Mouse (Mus musculus): Measurements from ENCODE around the gene Tmem269. TPM values are rescaled to one million over a fixed set of nuclear protein-coding genes. Genes with fewer than 3 reads are reported as not detected.

The Tmem269 gene
- polyA plus RNA-seq, 1 experiment from 2014 or later = not detected

DNA sequence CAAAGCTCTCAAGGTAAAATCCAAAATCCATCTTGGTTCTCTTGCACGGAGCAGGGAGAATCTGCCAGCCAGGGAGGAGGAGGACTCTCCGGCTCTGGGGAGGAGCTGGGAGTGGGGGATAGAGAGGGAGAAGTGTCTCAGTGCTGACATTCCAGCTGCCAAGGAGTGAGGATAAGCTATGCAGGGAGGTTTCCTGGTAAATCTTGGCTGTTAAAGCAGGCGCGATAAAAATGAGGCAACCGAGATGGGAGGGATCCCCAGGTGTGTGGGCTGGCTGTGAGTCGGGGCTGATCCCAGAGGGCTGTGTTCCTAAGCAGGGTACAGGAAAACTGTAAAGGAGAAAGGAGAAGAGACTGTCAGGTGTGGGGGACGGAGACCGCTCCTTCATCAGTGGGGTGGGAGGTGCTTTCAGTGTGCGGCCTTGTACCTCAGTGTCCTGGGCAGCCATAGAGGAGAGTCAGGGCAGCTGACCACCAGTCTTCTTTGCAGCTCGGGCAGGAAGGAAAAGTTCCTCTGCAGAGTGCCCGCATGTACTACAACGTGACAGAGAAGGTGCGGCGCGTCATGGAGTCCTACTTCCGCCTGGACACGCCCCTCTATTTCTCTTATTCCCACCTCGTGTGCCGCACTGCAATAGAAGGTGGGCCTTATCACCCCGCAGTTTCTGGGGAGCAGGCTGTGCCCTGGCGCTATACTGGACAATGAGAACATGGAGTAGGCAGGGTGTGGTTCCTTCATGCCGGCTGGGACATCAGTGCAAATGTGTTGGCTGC is 26.6 kb upstream of the Tmem269 start:
- no peak for DNase-seq (ENCODE audit: low spot score)
- Histone ChIP-seq H3K9me3 (replicated peaks; ENCODE audit: control insufficient read depth, low read length) (no peaks in the 10 kb centered on the region), H3K4me1 (ENCODE audit: control insufficient read depth, insufficient read depth, low read length) (no peaks in the 10 kb centered on the region), H3K4me3 (ENCODE audit: low read depth, low read length) (no peak overlapping the region), H3K36me3 (replicated peaks; ENCODE audit: control insufficient read depth, insufficient read depth, low read depth, low read length) (no peaks in the 10 kb centered on the region; the same call in none of the 2 replicates), H3K9ac (replicated peaks; ENCODE audit: low read length) (no peak overlapping the region), H3K4me2 (ENCODE audit: low read depth, low read length) (no peak overlapping the region), H3K27ac (replicated peaks; ENCODE audit: low read depth, low read length) (no peak overlapping the region), H3K27me3 (ENCODE audit: control insufficient read depth, insufficient read depth, low read length) (no peaks in the 10 kb centered on the region)
- 80% methylated on average over 22 of the region's 22 CpGs for WGBS
- no peak for ATAC-seq (replicated peaks; ENCODE audit: insufficient number of reproducible peaks, low FRiP score, low TSS enrichment, low read depth)

- Histone ChIP-seq H3K9me3 (replicated peaks; ENCODE audit: control insufficient read depth, low read length) (no peaks in the 10 kb centered on the region), H3K36me3 (replicated peaks; ENCODE audit: control insufficient read depth, insufficient read depth, low read depth, low read length) (no peaks in the 10 kb centered on the region; the same call in none of the 2 replicates), H3K27me3 (ENCODE audit: control insufficient read depth, insufficient read depth, low read length) (no peaks in the 10 kb centered on the region), H3K4me1 (ENCODE audit: control insufficient read depth, insufficient read depth, low read length) (no peaks in the 10 kb centered on the region), H3K9ac (replicated peaks; ENCODE audit: low read length) (no peak overlapping the region), H3K4me2 (ENCODE audit: low read depth, low read length) (no peak overlapping the region), H3K4me3 (ENCODE audit: low read depth, low read length) (no peak overlapping the region), H3K27ac (replicated peaks; ENCODE audit: low read depth, low read length) (no peak overlapping the region)
- 90% methylated on average over 12 of the region's 12 CpGs for WGBS
- ATAC-seq (replicated peaks; ENCODE audit: insufficient number of reproducible peaks, low FRiP score, low TSS enrichment, low read depth) (no peak), DNase-seq (ENCODE audit: low spot score) (no peak)
These were observed 24.6 kb upstream of the Tmem269 start for GRCm38 (mm10) chr4:119242571-119242970.

- Histone ChIP-seq H3K4me2 (ENCODE audit: low read depth, low read length) (no peak overlapping the region), H3K9me3 (replicated peaks; ENCODE audit: control insufficient read depth, low read length) (no peaks in the 10 kb centered on the region), H3K4me3 (ENCODE audit: low read depth, low read length) (no peak overlapping the region), H3K27ac (replicated peaks; ENCODE audit: low read depth, low read length) (no peak overlapping the region), H3K9ac (replicated peaks; ENCODE audit: low read length) (no peak overlapping the region), H3K27me3 (ENCODE audit: control insufficient read depth, insufficient read depth, low read length) (no peaks in the 10 kb centered on the region), H3K4me1 (ENCODE audit: control insufficient read depth, insufficient read depth, low read length) (no peaks in the 10 kb centered on the region), H3K36me3 (replicated peaks; ENCODE audit: control insufficient read depth, insufficient read depth, low read depth, low read length) (no peaks in the 10 kb centered on the region; the same call in none of the 2 replicates)
- no peak for DNase-seq (ENCODE audit: low spot score)
- no peak for ATAC-seq (replicated peaks; ENCODE audit: insufficient number of reproducible peaks, low FRiP score, low TSS enrichment, low read depth)
- 83% methylated on average over 14 of the region's 14 CpGs for WGBS
These were observed 23.6 kb upstream of the Tmem269 start for GRCm38 (mm10) chr4:119241664-119242063.

DNA sequence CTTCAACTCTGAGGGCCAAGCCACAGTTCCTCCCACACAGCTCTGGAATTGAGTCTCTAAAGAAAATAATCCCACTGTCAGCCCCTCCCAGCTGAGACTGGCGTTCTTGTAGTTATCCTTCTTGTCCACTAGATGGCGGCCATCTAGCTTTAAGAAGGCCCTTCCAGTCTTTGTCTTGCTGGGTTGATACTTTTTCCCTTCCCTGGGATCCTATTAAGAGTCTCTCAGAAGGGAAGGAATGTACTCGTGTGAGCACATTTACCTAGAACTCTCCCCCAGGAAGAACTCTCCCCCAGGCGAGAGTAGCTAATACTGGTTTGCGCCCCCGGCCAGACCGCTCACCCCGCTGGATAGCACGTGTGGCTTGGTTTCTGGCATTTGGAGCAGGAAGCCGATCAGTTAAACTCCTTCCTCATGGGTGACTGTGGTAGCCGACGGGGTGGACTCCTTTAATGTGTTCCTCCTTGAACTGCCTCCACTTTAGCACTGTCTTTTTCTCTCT is 21.2 kb upstream of the Tmem269 start:
- H3K36me3 ChIP-seq (replicated peaks; ENCODE audit: control insufficient read depth, insufficient read depth, low read depth, low read length) = no peaks in the 10 kb centered on the region; the same call in none of the 2 replicates
- no peaks in the 10 kb centered on the region for H3K4me1 ChIP-seq (ENCODE audit: control insufficient read depth, insufficient read depth, low read length)
- 0 out of 2 replicates have a peak, but pooled peaks have one; percentile 25 for ATAC-seq (replicated peaks; ENCODE audit: insufficient number of reproducible peaks, low FRiP score, low TSS enrichment, low read depth)
- H3K4me3 ChIP-seq (ENCODE audit: low read depth, low read length) = no peak overlapping the region
- 41% methylated on average over 12 of the region's 12 CpGs for WGBS
- H3K27ac ChIP-seq (replicated peaks; ENCODE audit: low read depth, low read length) = no peak overlapping the region
- peak; percentile 89 for DNase-seq (ENCODE audit: low spot score)
- no peaks in the 10 kb centered on the region for H3K9me3 ChIP-seq (replicated peaks; ENCODE audit: control insufficient read depth, low read length)
- H3K4me2 ChIP-seq (ENCODE audit: low read depth, low read length) = no peak overlapping the region
- H3K27me3 ChIP-seq (ENCODE audit: control insufficient read depth, insufficient read depth, low read length) = no peaks in the 10 kb centered on the region
- H3K9ac ChIP-seq (replicated peaks; ENCODE audit: low read length) = peak overlapping the region; percentile 30

DNA sequence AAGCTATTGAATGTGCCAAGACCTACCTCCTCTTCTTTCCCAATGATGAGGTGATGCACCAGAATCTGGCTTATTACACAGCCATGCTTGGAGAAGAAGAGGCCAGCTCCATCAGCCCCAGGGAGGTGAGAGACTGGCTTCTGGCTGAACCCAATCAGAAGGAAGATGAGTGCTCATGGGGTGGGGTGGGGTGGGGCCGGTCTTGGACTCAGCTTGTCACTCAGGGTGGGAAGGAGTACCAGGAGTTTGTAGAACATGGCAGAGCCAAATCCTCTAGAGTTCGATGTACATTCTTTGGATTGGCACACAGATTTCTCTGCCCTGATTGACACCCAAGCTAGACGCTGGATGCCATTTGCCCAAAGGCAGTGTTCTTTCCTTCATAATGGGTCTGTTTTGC is 20.6 kb upstream of the Tmem269 start:
- Histone ChIP-seq H3K36me3 (replicated peaks; ENCODE audit: control insufficient read depth, insufficient read depth, low read depth, low read length) (no peaks in the 10 kb centered on the region; the same call in none of the 2 replicates), H3K4me3 (ENCODE audit: low read depth, low read length) (no peak overlapping the region), H3K27ac (replicated peaks; ENCODE audit: low read depth, low read length) (no peak overlapping the region), H3K4me1 (ENCODE audit: control insufficient read depth, insufficient read depth, low read length) (no peaks in the 10 kb centered on the region), H3K9ac (replicated peaks; ENCODE audit: low read length) (no peak overlapping the region), H3K27me3 (ENCODE audit: control insufficient read depth, insufficient read depth, low read length) (no peaks in the 10 kb centered on the region), H3K4me2 (ENCODE audit: low read depth, low read length) (no peak overlapping the region), H3K9me3 (replicated peaks; ENCODE audit: control insufficient read depth, low read length) (no peaks in the 10 kb centered on the region)
- no peak; the same call in 1 of the 2 replicates for ATAC-seq (replicated peaks; ENCODE audit: insufficient number of reproducible peaks, low FRiP score, low TSS enrichment, low read depth)
- DNase-seq (ENCODE audit: low spot score) = no peak
- WGBS = 67% methylated on average over 3 of the region's 3 CpGs

DNA sequence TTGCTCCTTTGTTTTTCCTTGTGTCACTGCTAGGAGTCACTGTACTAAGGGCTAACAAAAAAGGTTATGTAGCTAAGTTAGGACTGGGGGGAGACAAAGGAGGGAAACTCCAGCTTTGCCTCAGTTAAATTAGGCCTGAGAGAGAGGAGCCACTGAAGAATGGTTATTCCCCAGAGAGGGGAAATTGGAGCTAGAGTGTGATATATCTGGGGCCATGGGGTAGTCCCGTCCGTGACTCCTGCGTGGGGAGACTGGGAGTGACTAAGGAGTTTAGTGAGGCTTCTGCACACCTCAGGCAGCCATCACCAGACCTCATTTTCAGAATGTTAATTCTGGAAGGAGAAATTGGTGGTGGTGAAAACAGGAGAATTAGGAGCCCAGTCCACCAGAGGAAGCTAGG is 16.3 kb upstream of the Tmem269 start:
- H3K27ac ChIP-seq (replicated peaks; ENCODE audit: low read depth, low read length) = no peak overlapping the region
- H3K36me3 ChIP-seq (replicated peaks; ENCODE audit: control insufficient read depth, insufficient read depth, low read depth, low read length) = no peaks in the 10 kb centered on the region
- no peak for ATAC-seq (replicated peaks; ENCODE audit: insufficient number of reproducible peaks, low FRiP score, low TSS enrichment, low read depth)
- H3K4me3 ChIP-seq (ENCODE audit: low read depth, low read length) = no peak overlapping the region; the same call in 1 of the 2 replicates
- no peak overlapping the region for H3K4me2 ChIP-seq (ENCODE audit: low read depth, low read length)
- DNase-seq (ENCODE audit: low spot score) = no peak
- H3K4me1 ChIP-seq (ENCODE audit: control insufficient read depth, insufficient read depth, low read length) = no peaks in the 10 kb centered on the region
- H3K27me3 ChIP-seq (ENCODE audit: control insufficient read depth, insufficient read depth, low read length) = no peaks in the 10 kb centered on the region
- no peak overlapping the region for H3K9ac ChIP-seq (replicated peaks; ENCODE audit: low read length)
- H3K9me3 ChIP-seq (replicated peaks; ENCODE audit: control insufficient read depth, low read length) = no peaks in the 10 kb centered on the region
- 63% methylated on average over 3 of the region's 3 CpGs for WGBS

DNA sequence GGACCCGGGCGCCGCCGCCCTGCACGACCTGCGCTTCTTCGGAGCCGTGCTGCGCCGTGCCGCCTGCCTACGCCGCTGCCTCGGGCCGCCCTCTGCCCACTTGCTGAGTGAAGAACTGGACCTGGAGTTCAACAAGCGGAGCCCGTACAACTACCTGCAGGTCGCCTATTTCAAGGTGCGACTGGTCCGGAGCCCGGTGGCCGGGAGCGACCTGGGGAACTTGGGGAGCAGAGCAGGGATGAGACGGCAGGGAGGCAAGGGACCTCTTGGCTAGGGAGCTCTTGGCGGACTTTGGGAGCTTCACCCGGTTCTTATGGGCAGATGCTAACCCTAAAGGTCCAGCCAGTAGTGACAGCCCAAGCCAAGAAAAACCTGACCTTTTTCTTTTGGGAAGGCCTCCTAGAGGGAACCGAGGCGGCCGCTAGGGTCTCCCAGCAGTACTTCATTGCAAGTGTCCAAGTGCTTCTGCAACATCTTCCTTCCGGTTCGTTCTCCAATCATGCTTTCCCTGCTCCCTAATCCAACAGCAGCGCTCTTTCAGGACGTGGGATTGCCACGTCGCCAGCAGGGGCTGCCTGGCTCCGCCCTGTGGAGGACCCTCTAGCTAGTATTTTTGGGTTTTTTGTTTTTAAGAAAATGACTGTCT is 15.4 kb upstream of the Tmem269 start:
- DNase-seq (ENCODE audit: low spot score) (peak; percentile 80), ATAC-seq (replicated peaks; ENCODE audit: insufficient number of reproducible peaks, low FRiP score, low TSS enrichment, low read depth) (peak; percentile 50; the same call in 1 of the 2 replicates)
- no peaks in the 10 kb centered on the region; the same call in 1 of the 2 replicates for H3K36me3 ChIP-seq (replicated peaks; ENCODE audit: control insufficient read depth, insufficient read depth, low read depth, low read length)
- no peaks in the 10 kb centered on the region for H3K27me3 ChIP-seq (ENCODE audit: control insufficient read depth, insufficient read depth, low read length)
- peak overlapping the region; percentile 86 for H3K4me2 ChIP-seq (ENCODE audit: low read depth, low read length)
- H3K9ac ChIP-seq (replicated peaks; ENCODE audit: low read length) = peak overlapping the region; percentile 78
- H3K4me1 ChIP-seq (ENCODE audit: control insufficient read depth, insufficient read depth, low read length) = no peaks in the 10 kb centered on the region
- no peaks in the 10 kb centered on the region for H3K9me3 ChIP-seq (replicated peaks; ENCODE audit: control insufficient read depth, low read length)
- 0% methylated on average over 32 of the region's 36 CpGs for WGBS
- no peak overlapping the region for H3K27ac ChIP-seq (replicated peaks; ENCODE audit: low read depth, low read length)
- H3K4me3 ChIP-seq (ENCODE audit: low read depth, low read length) = peak overlapping the region; percentile 87
